Mouse (Mus musculus) c-Kit-negative CD71-positive TER-119-positive erythroid progenitor cells, embryonic 14.5 days (primary cell): ENCODE measurements around the gene Wdr82.

Experiments
- DNase-seq: peaks from one replicate; pipeline ENCODE4 v3.0.0-alpha.2; 2013; ENCODE audit warnings: low read depth, low spot score

Wdr82 gene

GRCm38 (mm10) chr9:106225469-106226150 lies 54.9 kb downstream of the Wdr82 start:
- DNase-seq: no peak

- DNase-seq: no peak
Observed at GRCm38 (mm10) chr9:106226151-106226682, 55.5 kb downstream of the Wdr82 start.

- DNase-seq: no peak
Observed at GRCm38 (mm10) chr9:106227790-106228429, 57.2 kb downstream of the Wdr82 start.

- no peak for DNase-seq
Observed at GRCm38 (mm10) chr9:106230051-106230733, 59.5 kb downstream of the Wdr82 start.

GRCm38 (mm10) chr9:106230734-106231106 lies 60.0 kb downstream of the Wdr82 start:
- no peak for DNase-seq

- no peak for DNase-seq
Observed at GRCm38 (mm10) chr9:106231220-106231619, 60.5 kb downstream of the Wdr82 start.

- DNase-seq: no peak
Observed at GRCm38 (mm10) chr9:106231816-106232215, 61.1 kb downstream of the Wdr82 start.

GRCm38 (mm10) chr9:106232956-106233355 lies 62.2 kb downstream of the Wdr82 start:
- DNase-seq: no peak

GRCm38 (mm10) chr9:106233953-106234352 lies 63.2 kb downstream of the Wdr82 start:
- no peak for DNase-seq

GRCm38 (mm10) chr9:106235194-106235830 lies 64.6 kb downstream of the Wdr82 start:
- no peak for DNase-seq

GRCm38 (mm10) chr9:106236156-106236817 lies 65.6 kb downstream of the Wdr82 start:
- DNase-seq: no peak

- DNase-seq: no peak
Observed at GRCm38 (mm10) chr9:106236818-106237211, 66.1 kb downstream of the Wdr82 start.

GRCm38 (mm10) chr9:106237401-106237800 lies 66.7 kb downstream of the Wdr82 start:
- DNase-seq: no peak

- no peak for DNase-seq
Observed at GRCm38 (mm10) chr9:106237878-106238277, 67.2 kb downstream of the Wdr82 start.
